Mouse (Mus musculus) brown adipose tissue, adult 24 weeks (tissue): Measurements from ENCODE around the gene Hdac4. TPM values are rescaled to one million over a fixed set of nuclear protein-coding genes. Genes with fewer than 3 reads are reported as not detected.

Experiments
- H3K27ac ChIP-seq: fragments of 200-500 bp; replicated peaks from 2 replicates; pipeline ENCODE4 v1.5.1; 2012; ENCODE audit warnings: low read depth, mild to moderate bottlenecking, low read length
- H3K4me1 ChIP-seq: fragments of 200-500 bp; 2 replicates; pipeline ENCODE4 v1.6.1; 2012; ENCODE audit warnings: low read length, mixed read lengths; ENCODE audit not compliant: control insufficient read depth, insufficient read depth, insufficient read length
- H3K4me3 ChIP-seq: fragments of 200-500 bp; 2 replicates; pipeline ENCODE4 v1.5.1; 2012; ENCODE audit warnings: low read depth, mild to moderate bottlenecking, low read length, moderate library complexity; ENCODE audit not compliant: insufficient read depth
- polyA plus RNA-seq: library from polyadenylated mRNA; stranded (reverse); fragments of >200 nt; gene quantifications from 2 replicates; pipeline ENCODE4 v1.2.4, GENCODE M21; 2012; ENCODE audit not compliant: missing spikeins, insufficient read depth, insufficient read length

Gene Hdac4
- polyA plus RNA-seq, 1 experiment: 4.9 TPM

GRCm38 (mm10) chr1:92035770-92036169 is 159.7 kb downstream of the Hdac4 start:
- Histone ChIP-seq H3K4me3 (no peak overlapping the region), H3K4me1 (no peaks in the 10 kb centered on the region), H3K27ac (no peak overlapping the region)

GRCm38 (mm10) chr1:92034247-92034646 is 161.3 kb downstream of the Hdac4 start:
- H3K27ac ChIP-seq: no peak overlapping the region
- H3K4me3 ChIP-seq: no peak overlapping the region
- no peaks in the 10 kb centered on the region for H3K4me1 ChIP-seq

- Histone ChIP-seq H3K4me1 (no peaks in the 10 kb centered on the region), H3K27ac (no peak overlapping the region)
Measured at GRCm38 (mm10) chr1:92033463-92033862, 162.0 kb downstream of the Hdac4 start.

GRCm38 (mm10) chr1:92030541-92030940 is 165.0 kb downstream of the Hdac4 start:
- Histone ChIP-seq H3K27ac (no peak overlapping the region), H3K4me1 (no peaks in the 10 kb centered on the region), H3K4me3 (no peak overlapping the region)

More at GRCm38 (mm10) chr1:92033463-92033862, 162.0 kb downstream of the Hdac4 start:
- H3K4me3 ChIP-seq: no peak overlapping the region

GRCm38 (mm10) chr1:92028158-92028557 is 167.3 kb downstream of the Hdac4 start:
- Histone ChIP-seq H3K4me3 (no peak overlapping the region), H3K27ac (no peak overlapping the region), H3K4me1 (no peaks in the 10 kb centered on the region)

GRCm38 (mm10) chr1:92026351-92026750 is 169.1 kb downstream of the Hdac4 start:
- H3K27ac ChIP-seq: no peak overlapping the region
- H3K4me3 ChIP-seq: no peak overlapping the region
- no peaks in the 10 kb centered on the region for H3K4me1 ChIP-seq

- Histone ChIP-seq H3K4me3 (no peak overlapping the region), H3K4me1 (peaks cover 5% of the 10 kb centered on the region; the same call in 1 of the 2 replicates), H3K27ac (no peak overlapping the region)
Measured at GRCm38 (mm10) chr1:92023906-92024305, 171.6 kb downstream of the Hdac4 start.

- no peak overlapping the region for H3K4me3 ChIP-seq
- no peak overlapping the region for H3K27ac ChIP-seq
- peaks cover 5% of the 10 kb centered on the region; the same call in 1 of the 2 replicates for H3K4me1 ChIP-seq
Measured at GRCm38 (mm10) chr1:92022009-92022408, 173.5 kb downstream of the Hdac4 start.

GRCm38 (mm10) chr1:92015938-92016672 is 179.4 kb downstream of the Hdac4 start:
- H3K4me3 ChIP-seq: no peak overlapping the region
- H3K4me1 ChIP-seq: peaks cover 4% of the 10 kb centered on the region; the same call in 1 of the 2 replicates
- H3K27ac ChIP-seq: no peak overlapping the region

GRCm38 (mm10) chr1:92015252-92015651 is 180.2 kb downstream of the Hdac4 start:
- Histone ChIP-seq H3K4me1 (no peaks in the 10 kb centered on the region), H3K4me3 (no peak overlapping the region), H3K27ac (no peak overlapping the region)

- no peak overlapping the region for H3K4me3 ChIP-seq
Measured at GRCm38 (mm10) chr1:92014496-92014895, 181.0 kb downstream of the Hdac4 start.

GRCm38 (mm10) chr1:92006666-92007065 is 188.8 kb downstream of the Hdac4 start:
- no peaks in the 10 kb centered on the region for H3K4me1 ChIP-seq
- no peak overlapping the region for H3K27ac ChIP-seq
- no peak overlapping the region for H3K4me3 ChIP-seq

More at GRCm38 (mm10) chr1:92014496-92014895, 181.0 kb downstream of the Hdac4 start:
- Histone ChIP-seq H3K4me1 (no peaks in the 10 kb centered on the region), H3K27ac (no peak overlapping the region)

GRCm38 (mm10) chr1:92005617-92005940 is 189.9 kb downstream of the Hdac4 start:
- Histone ChIP-seq H3K4me1 (no peaks in the 10 kb centered on the region), H3K4me3 (no peak overlapping the region), H3K27ac (no peak overlapping the region)

GRCm38 (mm10) chr1:92004906-92005616 is 190.4 kb downstream of the Hdac4 start:
- Histone ChIP-seq H3K27ac (no peak overlapping the region), H3K4me1 (no peaks in the 10 kb centered on the region), H3K4me3 (no peak overlapping the region)

- Histone ChIP-seq H3K4me1 (no peaks in the 10 kb centered on the region), H3K27ac (no peak overlapping the region), H3K4me3 (no peak overlapping the region)
Measured at GRCm38 (mm10) chr1:92004122-92004521, 191.4 kb downstream of the Hdac4 start.

GRCm38 (mm10) chr1:92000226-92000625 is 195.3 kb downstream of the Hdac4 start:
- no peaks in the 10 kb centered on the region for H3K4me1 ChIP-seq
- H3K27ac ChIP-seq: no peak overlapping the region
- no peak overlapping the region for H3K4me3 ChIP-seq
